Mouse (Mus musculus): ENCODE data around the gene Mag. TPM values are rescaled to one million over a fixed set of nuclear protein-coding genes. Genes with fewer than 3 reads are reported as not detected.
A peak's percentile ranks its signal among the peaks of the same experiment; 100 is the strongest.
"Not testable (repeated sequence)": the region's sequence is repeated elsewhere in the genome, so short reads cannot be mapped to it uniquely, and the experiment has no call there.

Gene Mag
- polyA plus RNA-seq (2012; rRNA removed) = 0.61 and 0.65 TPM in 2 replicates

- DNase-seq (ENCODE audit: low read depth) = no peak
Measured at GRCm38 (mm10) chr7:30914732-30915131, at the start of gene Mag. Gene Mag (minus strand): TSS chr7:30914873.

GRCm38 (mm10) chr7:30964366-30964765, 49.7 kb upstream of the Mag start:
- no peak for DNase-seq (ENCODE audit: low read depth)

GRCm38 (mm10) chr7:30962862-30963261, 48.2 kb upstream of the Mag start:
- no peak for DNase-seq (ENCODE audit: low read depth)

GRCm38 (mm10) chr7:30959786-30960349, 45.2 kb upstream of the Mag start:
- DNase-seq (ENCODE audit: low read depth) = no peak

GRCm38 (mm10) chr7:30958866-30959487, 44.3 kb upstream of the Mag start:
- DNase-seq (ENCODE audit: low read depth) = no peak

GRCm38 (mm10) chr7:30958109-30958865, 43.6 kb upstream of the Mag start:
- no peak for DNase-seq (ENCODE audit: low read depth)

- peak; percentile 37 for DNase-seq (ENCODE audit: low read depth)
Measured at GRCm38 (mm10) chr7:30957367-30957783, 42.7 kb upstream of the Mag start.

- no peak for DNase-seq (ENCODE audit: low read depth)
Measured at GRCm38 (mm10) chr7:30956756-30957366, 42.2 kb upstream of the Mag start, which contains the start of gene Usf2. Gene Usf2 (minus strand): TSS chr7:30956803.

GRCm38 (mm10) chr7:30956357-30956751, 41.7 kb upstream of the Mag start:
- DNase-seq (ENCODE audit: low read depth) = no peak

GRCm38 (mm10) chr7:30955584-30956356, 41.1 kb upstream of the Mag start:
- DNase-seq (ENCODE audit: low read depth) = no peak

- no peak for DNase-seq (ENCODE audit: low read depth)
Measured at GRCm38 (mm10) chr7:30954971-30955520, 40.4 kb upstream of the Mag start.

GRCm38 (mm10) chr7:30954036-30954435, 39.4 kb upstream of the Mag start:
- DNase-seq (ENCODE audit: low read depth) = no peak

- DNase-seq (ENCODE audit: low read depth) = no peak
Measured at GRCm38 (mm10) chr7:30953459-30953858, 38.8 kb upstream of the Mag start.

- DNase-seq (ENCODE audit: low read depth) = no peak
Measured at GRCm38 (mm10) chr7:30952441-30953265, 38.0 kb upstream of the Mag start.

- DNase-seq (ENCODE audit: low read depth) = peak; percentile 41
Measured at GRCm38 (mm10) chr7:30949902-30950301, 35.2 kb upstream of the Mag start.

- no peak for DNase-seq (ENCODE audit: low read depth)
Measured at GRCm38 (mm10) chr7:30945876-30946275, 31.2 kb upstream of the Mag start.

GRCm38 (mm10) chr7:30945466-30945865, 30.8 kb upstream of the Mag start:
- not testable (repeated sequence) for DNase-seq (ENCODE audit: low read depth)

- DNase-seq (ENCODE audit: low read depth) = not testable (repeated sequence)
Measured at GRCm38 (mm10) chr7:30944706-30945105, 30.0 kb upstream of the Mag start.

GRCm38 (mm10) chr7:30943909-30944635, 29.4 kb upstream of the Mag start, which contains the start of gene Hamp:
Gene Hamp (minus strand): TSS chr7:30944032.
- no peak for DNase-seq (ENCODE audit: low read depth)

GRCm38 (mm10) chr7:30942365-30942764, 27.7 kb upstream of the Mag start:
- DNase-seq (ENCODE audit: low read depth) = not testable (repeated sequence)
